Mouse (Mus musculus) E14TG2a.4 (cell line): ENCODE data around the gene Rin2.

ENCODE experiments used
- H3K27me3 ChIP-seq: 2 replicates; pipeline ENCODE4 v1.6.1; 2014; ENCODE audit warnings: low read length, control low read depth; ENCODE audit not compliant: insufficient read depth
- H3K36me3 ChIP-seq: 2 replicates; pipeline ENCODE4 v1.6.1; 2014; ENCODE audit warnings: low read length, control low read depth; ENCODE audit not compliant: insufficient read depth
- H3K4me1 ChIP-seq: replicated peaks from 2 replicates; pipeline ENCODE4 v1.6.1; 2014; ENCODE audit warnings: low read depth, low read length, control low read depth
- H3K4me3 ChIP-seq: replicated peaks from 2 replicates; pipeline ENCODE4 v1.5.1; 2014; ENCODE audit warnings: mild to moderate bottlenecking, low read length
- H3K9me3 ChIP-seq: 2 replicates; pipeline ENCODE4 v1.6.1; 2014; ENCODE audit warnings: low read length, control low read depth
- CTCF ChIP-seq: conservative IDR thresholded peaks from 2 replicates; pipeline ENCODE4 v1.5.1; 2014; ENCODE audit warnings: low read length
- NANOG ChIP-seq: IDR thresholded peaks from 2 replicates; pipeline ENCODE4 v1.6.1; 2014; ENCODE audit warnings: borderline replicate concordance, low read length, mixed read lengths
- POU5F1 ChIP-seq: IDR thresholded peaks from 2 replicates; pipeline ENCODE4 v1.6.1; 2014; ENCODE audit warnings: low read length, borderline replicate concordance

Gene Rin2

DNA sequence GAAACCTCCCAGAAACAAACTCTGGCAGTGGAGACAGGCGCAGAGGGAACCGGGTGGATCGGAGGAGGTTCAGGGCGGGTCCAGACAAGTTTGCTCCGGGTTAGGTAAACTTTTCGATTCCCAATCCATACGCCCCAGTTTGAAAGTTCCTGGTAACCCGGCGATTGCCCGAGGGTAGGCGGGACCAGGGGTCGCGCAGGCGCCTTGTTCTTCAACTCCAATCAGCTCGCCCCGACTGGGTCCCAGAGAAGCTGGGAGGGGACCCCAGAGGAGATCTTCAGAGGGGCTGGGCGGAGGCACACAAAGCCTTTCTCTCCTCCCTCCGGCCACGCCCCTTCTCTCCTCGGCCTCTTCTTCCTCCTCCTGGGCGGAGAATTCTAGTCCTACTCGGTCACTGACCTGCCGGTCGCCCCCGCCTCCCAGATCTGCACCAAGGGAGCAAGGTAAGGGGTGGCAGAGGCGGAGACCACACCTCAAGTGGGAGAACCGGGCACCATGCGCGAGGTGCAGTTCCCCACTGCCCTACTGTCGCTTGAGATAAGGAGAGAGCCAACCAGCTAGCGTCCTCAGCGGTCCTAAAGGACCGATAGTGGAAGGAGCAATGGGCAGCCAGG is at the start of gene Rin2:
Rin2 (plus strand) TSS at position 74 of the 614 bp plus-strand sequence.
- Histone ChIP-seq H3K9me3 (peaks cover 7% of the 10 kb centered on the region), H3K4me3 (peak within 1 kb of the TSS; percentile 88), H3K27me3 (peaks cover 10% of the 10 kb centered on the region), H3K36me3 (no peaks in the 10 kb centered on the region), H3K4me1 (peaks cover 13% of the 10 kb centered on the region)
- TF ChIP-seq CTCF = no peak
- no peak for TF ChIP-seq NANOG
- TF ChIP-seq POU5F1 = no peak

- no peaks in the 10 kb centered on the region for H3K9me3 ChIP-seq
- no peaks in the 10 kb centered on the region for H3K4me1 ChIP-seq
- no peaks in the 10 kb centered on the region for H3K36me3 ChIP-seq
- H3K27me3 ChIP-seq = no peaks in the 10 kb centered on the region
- H3K4me3 ChIP-seq = no peak overlapping the region
- TF ChIP-seq CTCF (no peak), POU5F1 (no peak), NANOG (no peak)
Measured at GRCm38 (mm10) chr2:145631123-145631798, 43.8 kb upstream of the Rin2 start.

GRCm38 (mm10) chr2:145631799-145632174 is 43.2 kb upstream of the Rin2 start:
- no peaks in the 10 kb centered on the region for H3K9me3 ChIP-seq
- H3K36me3 ChIP-seq = no peaks in the 10 kb centered on the region

GRCm38 (mm10) chr2:145633811-145634210 is 41.2 kb upstream of the Rin2 start:
- Histone ChIP-seq H3K36me3 (no peaks in the 10 kb centered on the region), H3K4me3 (no peak overlapping the region), H3K27me3 (no peaks in the 10 kb centered on the region), H3K4me1 (no peaks in the 10 kb centered on the region), H3K9me3 (0 out of 2 replicates have a peak, but pooled peaks cover 4% of the 10 kb centered on the region)
- TF ChIP-seq NANOG (no peak), POU5F1 (no peak), CTCF (no peak)

More at GRCm38 (mm10) chr2:145631799-145632174, 43.2 kb upstream of the Rin2 start:
- Histone ChIP-seq H3K4me3 (no peak overlapping the region), H3K4me1 (no peaks in the 10 kb centered on the region), H3K27me3 (no peaks in the 10 kb centered on the region)
- TF ChIP-seq NANOG (no peak), CTCF (no peak), POU5F1 (no peak)

DNA sequence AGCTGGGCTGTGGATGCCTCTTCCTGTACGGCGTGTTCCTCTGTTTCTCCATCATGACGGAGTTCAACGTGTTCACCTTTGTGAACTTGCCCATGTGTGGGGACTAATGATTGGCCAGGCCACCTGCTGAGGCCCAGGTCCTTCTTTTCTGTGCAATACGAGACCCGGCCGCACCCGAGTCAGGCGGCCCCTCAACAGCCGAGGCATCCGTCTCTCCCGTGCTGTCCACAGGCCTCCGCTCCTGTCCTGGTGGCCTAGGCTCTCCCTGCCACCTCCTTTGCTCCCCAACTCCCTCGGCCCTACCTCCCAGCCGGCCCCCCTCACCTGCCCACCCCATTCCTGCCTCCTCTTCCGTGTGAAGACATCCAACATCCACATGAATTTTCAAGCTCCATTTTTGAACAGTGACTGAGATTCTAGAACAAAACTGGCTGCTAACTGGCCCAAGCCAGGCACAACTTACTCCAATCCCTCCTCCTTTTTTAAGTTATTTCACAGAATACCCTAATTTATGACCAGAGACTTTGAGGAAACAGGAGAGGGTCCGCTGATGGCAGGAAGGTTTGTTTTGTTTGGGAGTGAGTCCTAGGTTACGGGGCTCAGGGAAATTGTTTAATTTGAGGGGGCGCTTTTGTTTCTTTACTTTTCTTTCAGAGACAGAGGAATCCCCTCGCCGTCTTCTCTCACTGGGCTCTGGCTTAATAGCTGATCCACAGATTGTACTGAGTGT is 34.6 kb upstream of the Rin2 start:
- H3K27me3 ChIP-seq = no peaks in the 10 kb centered on the region
- TF ChIP-seq CTCF = no peak
- TF ChIP-seq NANOG = no peak
- no peak for TF ChIP-seq POU5F1
- H3K4me3 ChIP-seq = no peak overlapping the region
- no peaks in the 10 kb centered on the region for H3K36me3 ChIP-seq
- 0 out of 2 replicates have a peak, but pooled peaks cover 4% of the 10 kb centered on the region for H3K9me3 ChIP-seq
- peaks cover 6% of the 10 kb centered on the region for H3K4me1 ChIP-seq

DNA sequence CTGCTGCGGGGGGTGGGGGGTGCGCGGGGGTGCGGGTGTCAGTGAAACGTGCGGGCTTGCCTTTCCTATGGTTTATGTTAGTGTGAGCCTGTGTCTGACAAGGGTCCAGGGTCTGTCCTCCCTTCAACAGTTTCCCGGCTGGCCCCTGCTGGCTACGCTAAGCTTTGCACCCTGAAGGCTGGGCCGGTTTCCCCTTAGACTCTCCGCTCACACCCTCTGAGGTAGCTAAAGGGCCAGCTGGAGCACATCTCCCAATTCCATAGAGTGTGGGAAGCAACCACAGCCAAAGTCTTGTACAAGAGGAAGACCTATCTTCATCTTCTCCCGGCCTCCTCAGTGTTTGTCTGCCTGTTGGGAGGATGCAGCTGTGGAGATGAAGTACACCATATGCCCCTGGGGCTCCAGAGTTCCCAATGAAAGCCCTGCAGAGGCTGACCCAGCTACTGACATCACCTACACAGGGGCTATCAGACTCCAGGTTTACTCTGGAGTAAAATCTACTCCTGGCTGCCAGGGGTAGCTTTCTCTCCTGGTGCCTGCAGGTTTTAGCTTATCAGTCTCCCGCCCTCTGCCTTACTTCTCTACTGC is 19.5 kb upstream of the Rin2 start:
- H3K27me3 ChIP-seq = no peaks in the 10 kb centered on the region
- H3K9me3 ChIP-seq = peaks cover 4% of the 10 kb centered on the region; the same call in 1 of the 2 replicates
- H3K4me1 ChIP-seq = peaks cover 16% of the 10 kb centered on the region
- H3K4me3 ChIP-seq = no peak overlapping the region
- no peaks in the 10 kb centered on the region for H3K36me3 ChIP-seq
- TF ChIP-seq POU5F1 (no peak), CTCF (0 out of 2 replicates have a peak, but pooled peaks have one; percentile 7), NANOG (no peak)

GRCm38 (mm10) chr2:145656121-145656520 is 18.9 kb upstream of the Rin2 start:
- Histone ChIP-seq H3K4me1 (peaks cover 16% of the 10 kb centered on the region), H3K4me3 (no peak overlapping the region), H3K36me3 (no peaks in the 10 kb centered on the region), H3K27me3 (no peaks in the 10 kb centered on the region), H3K9me3 (no peaks in the 10 kb centered on the region)
- TF ChIP-seq NANOG (no peak), CTCF (no peak), POU5F1 (no peak)

DNA sequence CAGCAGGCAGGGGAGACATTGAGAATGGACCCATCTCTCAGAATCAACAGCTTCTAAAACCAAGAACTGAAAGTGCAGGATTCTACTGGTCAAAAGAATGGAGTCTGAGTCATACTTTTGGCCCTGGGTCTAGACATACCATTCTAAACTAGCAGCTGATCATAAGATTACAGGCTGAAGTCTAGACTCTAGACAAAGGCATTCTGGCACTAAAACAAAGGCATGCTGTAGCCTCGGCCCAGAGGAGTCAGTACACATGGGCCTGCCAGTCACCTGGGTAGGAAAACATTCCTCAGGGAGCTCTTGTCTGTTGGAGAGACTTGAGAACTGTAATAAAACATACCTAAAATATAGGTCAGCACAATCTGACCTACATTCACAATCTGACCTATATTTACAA is 18.3 kb upstream of the Rin2 start:
- H3K4me1 ChIP-seq = peaks cover 19% of the 10 kb centered on the region
- no peaks in the 10 kb centered on the region for H3K36me3 ChIP-seq
- no peaks in the 10 kb centered on the region for H3K27me3 ChIP-seq
- TF ChIP-seq POU5F1 (no peak), CTCF (no peak), NANOG (no peak)
- no peaks in the 10 kb centered on the region for H3K9me3 ChIP-seq
- H3K4me3 ChIP-seq = no peak overlapping the region

GRCm38 (mm10) chr2:145661242-145661641 is 13.8 kb upstream of the Rin2 start:
- Histone ChIP-seq H3K9me3 (no peaks in the 10 kb centered on the region), H3K27me3 (0 out of 2 replicates have a peak, but pooled peaks cover 3% of the 10 kb centered on the region), H3K4me3 (no peak overlapping the region), H3K36me3 (no peaks in the 10 kb centered on the region), H3K4me1 (peaks cover 9% of the 10 kb centered on the region)
- no peak for TF ChIP-seq POU5F1
- no peak for TF ChIP-seq CTCF
- no peak for TF ChIP-seq NANOG
